Mouse (Mus musculus) MEL (cell line): ENCODE results near the gene Bicdl1.

Experiments used
- CTCF ChIP-seq, 3 experiments: IDR thresholded peaks in 2 of 3; conservative IDR thresholded peaks in 1 of 3; 2 replicates each; pipeline ENCODE4 v1.5.1; 2011 to 2012; ENCODE audit warnings: low read length in 3 of 3, low read depth in 2 of 3, mild to moderate bottlenecking in 2 of 3, improper control_type of control experiment in 1 of 3, inconsistent platforms in 1 of 3, mixed read lengths in 1 of 3, moderate library complexity in 1 of 3; ENCODE audit not compliant: control insufficient read depth in 1 of 3, insufficient read depth in 1 of 3, poor library complexity in 1 of 3, severe bottlenecking in 1 of 3
- ELF1 ChIP-seq: IDR thresholded peaks from 2 replicates; pipeline ENCODE4 v1.6.1; 2014; ENCODE audit warnings: low read depth, mild to moderate bottlenecking, inconsistent platforms, low read length, improper control_type of control experiment, moderate library complexity
- EP300 ChIP-seq, 2 experiments: IDR thresholded peaks; 2 replicates each; pipeline ENCODE4 v1.6.1; 2011; ENCODE audit warnings: improper control_type of control experiment in 2 of 2, low read length in 2 of 2, low read depth in 1 of 2, mild to moderate bottlenecking in 1 of 2

DNA sequence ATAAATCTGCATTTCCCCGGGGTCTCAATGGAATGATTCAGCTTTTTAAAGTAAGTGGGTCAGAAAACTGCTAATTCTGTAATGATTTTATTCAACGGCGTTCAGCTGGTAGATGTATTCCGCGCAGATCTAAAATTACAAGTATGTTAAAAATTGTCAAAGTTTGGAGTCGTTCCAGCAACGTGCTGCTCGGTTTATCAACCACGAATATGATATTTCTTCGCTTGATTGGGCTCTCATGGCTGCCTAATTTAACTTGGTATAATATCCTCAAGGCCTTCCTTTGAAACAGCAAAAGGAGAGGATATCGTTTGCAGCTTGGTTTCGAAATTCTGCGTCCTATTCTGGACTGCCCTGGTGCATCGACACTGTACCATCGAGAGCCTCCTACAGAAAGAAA, 13.9 kb upstream of the Bicdl1 start:
- TF ChIP-seq CTCF (IDR thresholded peaks at IDR 0.05 in 2 of 3, conservative IDR thresholded peaks at IDR 0.05 in 1 of 3; ENCODE audit: control insufficient read depth in 1 of 3, insufficient read depth in 1 of 3, low read depth in 2 of 3, low read length in 3 of 3, poor library complexity in 1 of 3, severe bottlenecking in 1 of 3) (no peak), ELF1 (no peak), EP300 (IDR thresholded peaks at IDR 0.05; ENCODE audit: low read depth in 1 of 2, low read length in 2 of 2) (no peak)
